Comparison of ENCODE assay signal across 16 mouse cellular contexts in the genomic region with DNA sequence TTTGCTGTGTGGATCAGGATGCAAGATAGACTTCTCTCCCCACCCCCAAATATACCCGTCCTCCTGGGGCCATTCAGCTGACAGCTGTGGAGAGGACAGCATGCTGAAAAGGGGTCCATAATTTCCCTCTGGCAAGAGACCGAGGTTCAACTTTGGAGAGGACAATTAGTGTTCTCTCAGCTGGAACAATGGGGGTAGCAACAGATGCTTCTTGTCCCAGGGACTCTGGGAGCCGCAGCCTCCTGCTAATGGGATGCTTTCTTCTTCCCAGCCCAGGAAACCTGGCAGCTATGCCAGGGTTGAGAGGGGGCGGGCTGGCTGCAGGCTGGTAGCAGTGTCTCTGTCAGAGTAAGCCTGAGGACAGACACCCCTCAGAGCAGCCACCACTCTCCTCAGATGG.
DNase-seq lines count a peak whose midpoint lies in the region; ATAC-seq and TF ChIP-seq lines count a peak whose summit lies in the region.
"Had no signal": no experiment of that assay in that cellular context is flagged by ENCODE, and none has a peak within 500 bp of the region (broad histone marks: within the 10 kb centered on the region; RNA-seq: fewer than 3 reads in every experiment).

No protein-coding gene starts in this region.

- no peak overlapping the region for H3K27ac ChIP-seq in forebrain, embryonic 14.5 days (ENCODE audit: low read depth, low read length)
- no peak overlapping the region for H3K27ac ChIP-seq in hindbrain, postnatal 0 days
- no peak overlapping the region for H3K27ac ChIP-seq in liver, embryonic 11.5 days (ENCODE audit: low read depth, low read length)
- H3K27ac ChIP-seq: heart, embryonic 15.5 days; lung, embryonic 15.5 days; stomach, embryonic 15.5 days had no signal

- H3K4me1 ChIP-seq in forebrain, embryonic 14.5 days (ENCODE audit: control insufficient read depth, insufficient read depth, low read length), result peaks cover 16% of the 10 kb centered on the region
- no peaks in the 10 kb centered on the region for H3K4me1 ChIP-seq in hindbrain, postnatal 0 days (ENCODE audit: insufficient read depth, low read length)
- H3K4me1 ChIP-seq in liver, embryonic 11.5 days (replicated peaks; ENCODE audit: control insufficient read depth, insufficient read depth, low read length), result no peaks in the 10 kb centered on the region
- H3K4me1 ChIP-seq: heart, embryonic 15.5 days; lung, embryonic 15.5 days; stomach, embryonic 15.5 days had no signal

- DNase-seq in layer of hippocampus, postnatal 10 days (ENCODE audit: low spot score in 2 of 2), result peak; percentile 16 to 28
- DNase-seq in layer of hippocampus, adult 9-10 months (ENCODE audit: low spot score), result no peak
- peak; percentile 37 for DNase-seq in brain, adult 2 months (ENCODE audit: low read depth, low spot score)
- DNase-seq in forebrain, embryonic 14.5 days (ENCODE audit: low spot score), result peak; percentile 76
- peak; percentile 73 for DNase-seq in hindbrain, postnatal 0 days (ENCODE audit: low spot score)
- no peak for DNase-seq in liver, embryonic 11.5 days (ENCODE audit: low spot score)
- DNase-seq in adrenal gland, adult 2 months, result no peak
- DNase-seq in ovary, postnatal 14 days (ENCODE audit: low spot score), result no peak
- DNase-seq: adrenal gland, postnatal 14 days; cerebellum, adult 9-11 months; heart, adult 18-20 months; thymus, postnatal 14 days had no signal

- H3K9me3 ChIP-seq in forebrain, embryonic 14.5 days (replicated peaks; ENCODE audit: control insufficient read depth, low read length), result no peaks in the 10 kb centered on the region
- no peaks in the 10 kb centered on the region for H3K9me3 ChIP-seq in hindbrain, postnatal 0 days (ENCODE audit: low read length)
- no peaks in the 10 kb centered on the region for H3K9me3 ChIP-seq in liver, embryonic 11.5 days (ENCODE audit: control insufficient read depth, low read length)
- H3K9me3 ChIP-seq: heart, embryonic 15.5 days; lung, embryonic 15.5 days; stomach, embryonic 15.5 days had no signal

- no peak for TF ChIP-seq CTCF in hindbrain, postnatal 0 days (IDR thresholded peaks at IDR 0.05; ENCODE audit: low read depth)

- no peak overlapping the region for H3K9ac ChIP-seq in forebrain, embryonic 14.5 days (ENCODE audit: low read length)
- H3K9ac ChIP-seq in hindbrain, postnatal 0 days (replicated peaks; ENCODE audit: low read length), result no peak overlapping the region
- H3K9ac ChIP-seq in liver, embryonic 11.5 days (ENCODE audit: low read depth, low read length), result no peak overlapping the region
- H3K9ac ChIP-seq: heart, embryonic 15.5 days; lung, embryonic 15.5 days; stomach, embryonic 15.5 days had no signal

- no peaks in the 10 kb centered on the region for H3K27me3 ChIP-seq in forebrain, embryonic 14.5 days (replicated peaks; ENCODE audit: control insufficient read depth, insufficient read depth, low read length)
- no peaks in the 10 kb centered on the region for H3K27me3 ChIP-seq in hindbrain, postnatal 0 days (ENCODE audit: insufficient read depth, low read length)
- no peaks in the 10 kb centered on the region for H3K27me3 ChIP-seq in liver, embryonic 11.5 days (replicated peaks; ENCODE audit: control insufficient read depth, insufficient read depth, low read length)
- H3K27me3 ChIP-seq: heart, embryonic 15.5 days; lung, embryonic 15.5 days; stomach, embryonic 15.5 days had no signal

- H3K4me3 ChIP-seq in forebrain, embryonic 14.5 days (ENCODE audit: low read depth, low read length), result no peak overlapping the region
- no peak overlapping the region for H3K4me3 ChIP-seq in hindbrain, postnatal 0 days (ENCODE audit: low read length)
- no peak overlapping the region for H3K4me3 ChIP-seq in liver, embryonic 11.5 days (ENCODE audit: low read depth, low read length)
- H3K4me3 ChIP-seq: heart, embryonic 15.5 days; lung, embryonic 15.5 days; stomach, embryonic 15.5 days had no signal

- WGBS in forebrain, embryonic 14.5 days, result 10% methylated on average over 4 of the region's 4 CpGs
- WGBS in hindbrain, postnatal 0 days, result 25% methylated on average over 4 of the region's 4 CpGs
- 66% methylated on average over 4 of the region's 4 CpGs for WGBS in liver, embryonic 11.5 days

- no peaks in the 10 kb centered on the region for H3K36me3 ChIP-seq in forebrain, embryonic 14.5 days (ENCODE audit: control insufficient read depth, insufficient read depth, low read length)
- no peaks in the 10 kb centered on the region for H3K36me3 ChIP-seq in hindbrain, postnatal 0 days (ENCODE audit: insufficient read depth, low read length)
- H3K36me3 ChIP-seq in liver, embryonic 11.5 days (ENCODE audit: control insufficient read depth, insufficient read depth, low read length), result no peaks in the 10 kb centered on the region
- H3K36me3 ChIP-seq: heart, embryonic 15.5 days; lung, embryonic 15.5 days; stomach, embryonic 15.5 days had no signal

- ATAC-seq in forebrain, embryonic 14.5 days, result peak; percentile 54; the same call in 1 of the 2 replicates
- peak; percentile 79 for ATAC-seq in hindbrain, postnatal 0 days
- ATAC-seq in liver, embryonic 11.5 days (replicated peaks; ENCODE audit: low FRiP score), result no peak
- ATAC-seq: CD4-positive, CD25-positive, alpha-beta regulatory T cell, adult 4 months had no signal

- H3K4me2 ChIP-seq in forebrain, embryonic 14.5 days (ENCODE audit: low read length), result no peak overlapping the region
- no peak overlapping the region for H3K4me2 ChIP-seq in hindbrain, postnatal 0 days (ENCODE audit: low read depth, low read length)
- no peak overlapping the region for H3K4me2 ChIP-seq in liver, embryonic 11.5 days
- H3K4me2 ChIP-seq: heart, embryonic 15.5 days; lung, embryonic 15.5 days; stomach, embryonic 15.5 days had no signal

Comparison
In these comparisons a context has a peak if more than half of its experiments do, and no peak if none do; other contexts are left out.
1. DNase-seq: peak in layer of hippocampus, postnatal 10 days (2 of 2), brain, adult 2 months (single experiment), forebrain, embryonic 14.5 days (single experiment) and hindbrain, postnatal 0 days (single experiment); none in layer of hippocampus, adult 9-10 months (single experiment), liver, embryonic 11.5 days (single experiment), adrenal gland, adult 2 months (single experiment) and ovary, postnatal 14 days (single experiment).